Mouse (Mus musculus) G1E (cell line): ENCODE data around the gene Rasgef1b. TPM values are rescaled to one million over a fixed set of nuclear protein-coding genes. Genes with fewer than 3 reads are reported as not detected.

Experiments
- ATAC-seq: 2 replicates; pipeline ENCODE4 v1.8.0; 2016; ENCODE audit warnings: mild to moderate bottlenecking; ENCODE audit not compliant: insufficient number of reproducible peaks, poor library complexity, low FRiP score, severe bottlenecking; ENCODE audit errors: extremely low read depth
- DNase-seq: peaks from one replicate; pipeline ENCODE4 v3.0.0; 2012; ENCODE audit warnings: low spot score
- H3K27me3 ChIP-seq: 2 replicates; pipeline ENCODE4 v1.6.1; 2012; ENCODE audit warnings: mild to moderate bottlenecking, low read length, inconsistent platforms; ENCODE audit not compliant: insufficient read depth
- H3K36me3 ChIP-seq: replicated peaks from 2 replicates; pipeline ENCODE3; 2012; ENCODE audit warnings: mild to moderate bottlenecking, inconsistent platforms
- H3K4me1 ChIP-seq: 2 replicates; pipeline ENCODE4 v1.6.1; 2012; ENCODE audit warnings: low read depth, low read length, inconsistent platforms, mixed read lengths; ENCODE audit not compliant: insufficient read depth
- H3K4me3 ChIP-seq: 2 replicates; pipeline ENCODE4 v1.5.1; 2012; ENCODE audit warnings: low read depth, mild to moderate bottlenecking, inconsistent platforms, low read length, moderate library complexity, mixed read lengths
- H3K9me3 ChIP-seq: replicated peaks from 2 replicates; pipeline ENCODE4 v1.6.1; 2012; ENCODE audit warnings: inconsistent platforms
- CTCF ChIP-seq: IDR thresholded peaks from 2 replicates; pipeline ENCODE4 v1.5.1; 2012; ENCODE audit warnings: low read depth, low read length, inconsistent platforms, mixed read lengths
- GATA1 ChIP-seq: IDR thresholded peaks from 2 replicates; pipeline ENCODE4 v1.6.1; 2012; ENCODE audit warnings: borderline replicate concordance, low read length, inconsistent platforms, mixed read lengths
- GATA2 ChIP-seq: IDR thresholded peaks from 2 replicates; pipeline ENCODE4 v1.6.1; 2012; ENCODE audit warnings: low read depth, low read length, inconsistent platforms, borderline replicate concordance
- POLR2AphosphoS5 ChIP-seq: IDR thresholded peaks from 2 replicates; pipeline ENCODE4 v1.6.1; 2012; ENCODE audit warnings: low read depth, low read length, inconsistent platforms; ENCODE audit not compliant: insufficient replicate concordance
- TAL1 ChIP-seq: conservative IDR thresholded peaks from 2 replicates; pipeline ENCODE4 v1.6.1; 2012; ENCODE audit warnings: low read depth, low read length, inconsistent platforms, mixed read lengths
- polyA plus RNA-seq: library from polyadenylated mRNA; stranded (reverse); fragments of >175 nt; gene quantifications from 2 replicates; pipeline ENCODE4 v1.2.3, GENCODE M21; 2012
- total RNA-seq, 2 experiments: library from RNA; stranded (forward) in 1 of 2; stranded (reverse) in 1 of 2; fragments of 200-1000 nt in 1 of 2; fragments of >200 nt in 1 of 2; fragmentation: Nextera tagmentation in 1 of 2; gene quantifications; 2 replicates each; pipeline ENCODE4 v1.2.3; 2014 to 2017

Gene Rasgef1b
- total and polyA plus RNA-seq, 3 experiments = 0.38 TPM; not detected in 2

DNA sequence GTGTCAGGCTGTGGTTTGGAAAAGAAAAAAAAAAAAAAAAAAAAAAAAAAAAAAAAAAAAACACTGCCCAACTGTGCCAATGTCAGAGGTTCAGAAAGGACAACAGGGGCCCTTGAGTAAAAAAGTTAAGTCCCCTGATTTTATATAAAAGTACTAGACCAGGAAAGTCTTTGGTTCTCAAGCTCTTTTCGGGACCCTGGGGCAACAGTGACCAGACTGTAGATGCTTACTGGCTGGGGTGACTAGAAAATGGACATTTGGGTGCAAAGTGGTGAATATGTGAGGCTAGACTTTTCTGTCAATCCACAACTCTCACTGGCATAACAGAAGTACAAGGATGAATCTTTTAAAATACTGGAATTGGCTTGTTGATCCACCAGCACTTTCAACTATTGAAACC lies 1.1 kb upstream of the Rasgef1b start:
- ATAC-seq (no peak), DNase-seq (no peak)
- peaks cover 65% of the 10 kb centered on the region for H3K9me3 ChIP-seq
- H3K27me3 ChIP-seq = no peaks in the 10 kb centered on the region
- H3K36me3 ChIP-seq = no peaks in the 10 kb centered on the region
- H3K4me3 ChIP-seq = no peak overlapping the region
- no peaks in the 10 kb centered on the region for H3K4me1 ChIP-seq
- TF ChIP-seq GATA1 (no peak), TAL1 (no peak), CTCF (no peak), GATA2 (no peak), POLR2AphosphoS5 (no peak)

DNA sequence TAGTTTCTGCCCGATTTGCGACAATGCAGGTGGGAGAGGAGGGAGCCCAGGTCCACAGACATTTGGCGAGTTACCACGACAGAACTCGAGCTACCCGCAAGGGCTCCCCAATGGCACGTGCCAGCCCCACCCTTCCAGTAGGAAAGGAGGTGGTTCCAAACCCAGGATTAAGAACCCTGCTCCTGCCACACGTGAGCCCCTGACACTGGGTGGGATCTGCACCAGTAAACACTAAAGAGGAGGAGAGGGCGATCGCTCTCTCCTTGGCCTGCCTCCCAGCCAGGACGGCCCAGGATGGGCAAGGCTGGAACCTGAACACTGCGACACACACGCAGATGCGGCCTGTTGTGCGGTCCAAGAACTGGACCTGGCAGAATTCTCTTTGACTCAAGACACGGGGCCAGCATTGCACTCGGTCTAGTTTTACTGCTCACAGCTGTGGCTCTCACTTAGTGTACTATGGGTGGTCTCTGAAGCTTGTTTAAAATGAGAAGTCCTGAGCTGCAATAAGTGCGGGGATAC lies 557 bp upstream of the Rasgef1b start:
- no peak overlapping the region; the same call in 1 of the 2 replicates for H3K4me3 ChIP-seq

DNA sequence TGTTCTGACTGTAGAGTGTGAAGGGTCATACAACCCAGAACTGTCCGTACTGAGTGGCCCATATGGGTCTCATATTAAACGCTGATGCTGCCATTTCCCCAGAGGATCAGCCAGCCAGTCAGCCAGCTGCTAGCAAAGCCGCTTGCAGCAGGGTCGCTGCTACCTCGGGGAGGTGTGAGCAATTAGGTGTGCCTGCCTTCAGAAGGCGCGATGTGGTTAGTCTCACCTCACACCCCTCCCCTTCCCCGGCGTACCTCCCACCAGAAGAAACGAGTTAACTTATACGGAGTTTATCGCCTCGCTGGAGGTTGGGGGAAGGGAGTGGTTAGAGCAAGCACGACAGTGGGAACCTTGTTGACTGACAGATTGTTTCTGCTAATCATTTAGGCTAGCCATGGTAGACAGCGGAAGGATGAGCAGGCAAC lies 826 bp downstream of the Rasgef1b start:
- Histone ChIP-seq H3K9me3 (peaks cover 68% of the 10 kb centered on the region), H3K36me3 (no peaks in the 10 kb centered on the region), H3K27me3 (no peaks in the 10 kb centered on the region), H3K4me3 (no peak overlapping the region), H3K4me1 (no peaks in the 10 kb centered on the region)
- no peak for ATAC-seq
- no peak for TF ChIP-seq TAL1
- no peak for DNase-seq

More for the DNA sequence above, 557 bp upstream of the Rasgef1b start:
- no peaks in the 10 kb centered on the region for H3K4me1 ChIP-seq
- H3K27me3 ChIP-seq = no peaks in the 10 kb centered on the region
- H3K36me3 ChIP-seq = no peaks in the 10 kb centered on the region
- TF ChIP-seq CTCF (no peak), GATA2 (no peak), GATA1 (no peak)
- peaks cover 69% of the 10 kb centered on the region for H3K9me3 ChIP-seq
- ATAC-seq (no peak), DNase-seq (no peak)

DNA sequence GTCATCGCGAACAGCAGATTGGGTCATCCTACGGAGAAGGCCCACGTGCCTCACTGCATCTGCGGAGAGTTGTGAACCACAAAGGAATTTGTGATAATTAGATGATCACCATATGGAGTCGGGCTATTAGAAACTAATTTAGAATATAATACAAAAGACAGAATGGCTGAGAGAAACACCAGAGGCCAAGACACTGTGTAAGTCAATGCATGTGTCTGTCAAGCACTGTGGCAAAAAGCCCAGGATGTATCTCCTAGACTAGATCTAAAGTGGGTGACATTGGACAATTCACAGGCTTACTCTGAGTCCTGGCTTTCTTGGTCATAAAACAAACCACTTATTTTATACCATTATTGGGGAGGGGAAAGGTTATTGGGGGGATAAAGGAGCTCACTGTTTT lies 4.9 kb downstream of the Rasgef1b start:
- no peaks in the 10 kb centered on the region for H3K27me3 ChIP-seq

DNA sequence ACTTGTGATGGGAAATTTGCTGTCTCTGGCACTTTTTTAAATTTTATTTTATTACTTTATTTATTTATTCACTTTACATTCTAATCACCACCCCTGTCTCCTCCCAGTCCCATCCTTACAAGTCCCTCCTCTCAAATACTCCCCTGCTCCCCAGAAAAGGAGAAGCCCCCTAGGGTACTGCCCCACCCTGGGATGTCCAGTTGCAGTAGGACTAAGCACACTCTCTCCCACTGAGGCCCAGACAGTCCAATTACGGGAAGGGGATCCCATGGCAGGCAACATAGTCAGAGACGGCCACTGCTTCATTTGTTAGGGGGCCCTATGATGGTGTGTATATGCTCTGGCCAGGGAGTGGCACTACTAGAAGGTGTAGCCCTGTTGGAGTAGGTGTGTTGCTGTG lies 6.6 kb downstream of the Rasgef1b start:
- Histone ChIP-seq H3K36me3 (no peaks in the 10 kb centered on the region), H3K27me3 (no peaks in the 10 kb centered on the region), H3K4me1 (no peaks in the 10 kb centered on the region), H3K9me3 (peaks cover 67% of the 10 kb centered on the region), H3K4me3 (no peak overlapping the region)
- no peak for ATAC-seq
- no peak for DNase-seq
- no peak for TF ChIP-seq GATA2
- TF ChIP-seq TAL1 = no peak
- TF ChIP-seq POLR2AphosphoS5 = no peak

More for the DNA sequence above, 4.9 kb downstream of the Rasgef1b start:
- TF ChIP-seq TAL1 (no peak), GATA1 (no peak), CTCF (no peak), GATA2 (no peak)
- Histone ChIP-seq H3K9me3 (peaks cover 71% of the 10 kb centered on the region), H3K4me3 (no peak overlapping the region), H3K4me1 (no peaks in the 10 kb centered on the region), H3K36me3 (no peaks in the 10 kb centered on the region)
- ATAC-seq (no peak), DNase-seq (no peak)

DNA sequence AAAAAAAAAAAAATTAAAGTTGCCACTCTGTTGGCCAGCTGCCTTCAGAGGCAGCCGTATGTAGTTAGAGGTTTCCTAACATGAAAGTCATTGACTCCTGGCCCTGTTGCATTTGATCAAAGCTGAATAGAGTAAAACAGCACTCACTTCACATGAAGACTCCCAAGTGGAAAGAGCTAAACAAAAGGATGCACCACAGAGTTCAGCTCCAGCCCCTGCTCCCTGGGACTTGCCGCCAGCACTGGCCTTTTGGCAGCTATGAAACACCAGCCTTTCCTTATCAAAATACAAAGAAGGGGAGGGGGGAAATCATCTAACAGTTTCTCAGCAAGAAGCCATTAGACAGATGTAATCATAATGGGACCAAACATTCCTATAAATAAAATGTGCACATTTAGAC lies 8.3 kb downstream of the Rasgef1b start:
- no peaks in the 10 kb centered on the region for H3K27me3 ChIP-seq
- no peaks in the 10 kb centered on the region for H3K36me3 ChIP-seq
- H3K9me3 ChIP-seq = peaks cover 61% of the 10 kb centered on the region
- DNase-seq (no peak), ATAC-seq (no peak)
- no peaks in the 10 kb centered on the region for H3K4me1 ChIP-seq
- TF ChIP-seq GATA2 = no peak
- no peak for TF ChIP-seq TAL1
- TF ChIP-seq GATA1 = no peak
- TF ChIP-seq POLR2AphosphoS5 = no peak
- TF ChIP-seq CTCF = no peak
- no peak overlapping the region for H3K4me3 ChIP-seq

DNA sequence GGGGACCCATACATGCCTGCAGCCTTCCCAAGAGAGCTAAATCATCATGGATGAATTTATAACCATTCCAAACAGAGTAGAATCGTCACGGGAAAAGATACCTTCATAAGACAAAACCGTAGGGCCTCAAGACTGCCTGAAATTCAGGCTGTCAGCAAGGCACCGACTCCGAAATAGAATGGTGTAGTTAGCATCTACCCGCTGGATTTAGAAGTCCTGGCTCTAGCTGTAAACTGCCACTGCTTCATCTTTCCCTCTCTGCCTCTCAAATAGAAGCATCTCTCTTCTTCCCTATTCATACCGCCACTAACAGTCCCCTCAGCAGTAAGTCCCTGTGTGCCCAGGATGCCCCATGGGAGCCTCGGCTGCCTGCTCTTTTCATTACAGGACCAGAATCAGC lies 10.9 kb downstream of the Rasgef1b start:
- Histone ChIP-seq H3K4me1 (no peaks in the 10 kb centered on the region), H3K4me3 (no peak overlapping the region), H3K36me3 (no peaks in the 10 kb centered on the region), H3K9me3 (peaks cover 50% of the 10 kb centered on the region), H3K27me3 (no peaks in the 10 kb centered on the region)
- DNase-seq (no peak), ATAC-seq (no peak)
- no peak for TF ChIP-seq POLR2AphosphoS5
- TF ChIP-seq GATA1 = no peak
- no peak for TF ChIP-seq GATA2
- no peak for TF ChIP-seq TAL1
- no peak for TF ChIP-seq CTCF
